Mouse (Mus musculus): ENCODE data around the gene Btbd11. TPM values are rescaled to one million over a fixed set of nuclear protein-coding genes. Genes with fewer than 3 reads are reported as not detected.

The Btbd11 gene
- polyA plus RNA-seq, 1 experiment from 2014 or later = 1.2 TPM

GRCm38 (mm10) chr10:85378972-85379371 is 7.6 kb upstream of the Btbd11 start:
- 18% methylated on average over 8 of the region's 8 CpGs for WGBS
- no peak overlapping the region for H3K4me3 ChIP-seq
- ATAC-seq (ENCODE audit: insufficient number of reproducible peaks, low FRiP score) = no peak

GRCm38 (mm10) chr10:85382981-85383380 is 3.6 kb upstream of the Btbd11 start:
- Histone ChIP-seq H3K9ac (no peak overlapping the region), H3K36me3 (no peaks in the 10 kb centered on the region), H3K4me1 (replicated peaks) (peaks cover 12% of the 10 kb centered on the region; the same call in 1 of the 2 replicates), H3K27ac (ENCODE audit: poor library complexity, severe bottlenecking) (no peak overlapping the region), H3K9me3 (replicated peaks) (no peaks in the 10 kb centered on the region), H3K4me3 (no peak overlapping the region), H3K4me2 (no peak overlapping the region), H3K27me3 (replicated peaks) (peaks cover 9% of the 10 kb centered on the region; the same call in 1 of the 2 replicates)
- 83% methylated on average over 7 of the region's 7 CpGs for WGBS
- ATAC-seq (ENCODE audit: insufficient number of reproducible peaks, low FRiP score) = no peak

More at GRCm38 (mm10) chr10:85378972-85379371, 7.6 kb upstream of the Btbd11 start:
- Histone ChIP-seq H3K27ac (ENCODE audit: poor library complexity, severe bottlenecking) (no peak overlapping the region), H3K9me3 (replicated peaks) (no peaks in the 10 kb centered on the region), H3K36me3 (no peaks in the 10 kb centered on the region), H3K4me1 (replicated peaks) (0 out of 2 replicates have a peak, but pooled peaks cover 6% of the 10 kb centered on the region), H3K4me2 (peak overlapping the region; percentile 30; the same call in 1 of the 2 replicates), H3K9ac (no peak overlapping the region), H3K27me3 (replicated peaks) (0 out of 2 replicates have a peak, but pooled peaks cover 3% of the 10 kb centered on the region)

GRCm38 (mm10) chr10:85387219-85388070 is 831 bp downstream of the Btbd11 start:
- Histone ChIP-seq H3K4me2 (peak overlapping the region; percentile 97), H3K4me3 (peak overlapping the region; percentile 56), H3K36me3 (no peaks in the 10 kb centered on the region), H3K9me3 (replicated peaks) (no peaks in the 10 kb centered on the region), H3K9ac (peak overlapping the region; percentile 63), H3K27ac (ENCODE audit: poor library complexity, severe bottlenecking) (no peak overlapping the region), H3K4me1 (replicated peaks) (peaks cover 22% of the 10 kb centered on the region), H3K27me3 (replicated peaks) (peaks cover 27% of the 10 kb centered on the region)
- peak; percentile 38; the same call in 1 of the 2 replicates for ATAC-seq (ENCODE audit: insufficient number of reproducible peaks, low FRiP score)
- under 1% methylated on average over 78 of the region's 78 CpGs for WGBS

- H3K4me3 ChIP-seq = peak overlapping the region; percentile 56
- peak overlapping the region; percentile 97 for H3K4me2 ChIP-seq
- WGBS = 1% methylated on average over 50 of the region's 50 CpGs
- H3K4me1 ChIP-seq (replicated peaks) = peaks cover 22% of the 10 kb centered on the region
- H3K27me3 ChIP-seq (replicated peaks) = peaks cover 27% of the 10 kb centered on the region
- H3K9ac ChIP-seq = peak overlapping the region; percentile 63
- no peak overlapping the region for H3K27ac ChIP-seq (ENCODE audit: poor library complexity, severe bottlenecking)
- H3K9me3 ChIP-seq (replicated peaks) = no peaks in the 10 kb centered on the region
- ATAC-seq (ENCODE audit: insufficient number of reproducible peaks, low FRiP score) = no peak
- H3K36me3 ChIP-seq = no peaks in the 10 kb centered on the region
Measured at GRCm38 (mm10) chr10:85388071-85388750, 1.6 kb downstream of the Btbd11 start.

- peak overlapping the region; percentile 56 for H3K4me3 ChIP-seq
- H3K9me3 ChIP-seq (replicated peaks) = no peaks in the 10 kb centered on the region
- peaks cover 27% of the 10 kb centered on the region for H3K27me3 ChIP-seq (replicated peaks)
- H3K36me3 ChIP-seq = no peaks in the 10 kb centered on the region
- WGBS = 1% methylated on average over 9 of the region's 9 CpGs
- peak overlapping the region; percentile 97 for H3K4me2 ChIP-seq
- peak overlapping the region; percentile 63 for H3K9ac ChIP-seq
- no peak overlapping the region for H3K27ac ChIP-seq (ENCODE audit: poor library complexity, severe bottlenecking)
- H3K4me1 ChIP-seq (replicated peaks) = peaks cover 22% of the 10 kb centered on the region
- ATAC-seq (ENCODE audit: insufficient number of reproducible peaks, low FRiP score) = no peak
Measured at GRCm38 (mm10) chr10:85388751-85389115, 2.1 kb downstream of the Btbd11 start.

GRCm38 (mm10) chr10:85389286-85390139 is 2.9 kb downstream of the Btbd11 start:
- Histone ChIP-seq H3K27ac (ENCODE audit: poor library complexity, severe bottlenecking) (no peak overlapping the region), H3K4me1 (replicated peaks) (peaks cover 18% of the 10 kb centered on the region), H3K4me3 (no peak overlapping the region), H3K36me3 (no peaks in the 10 kb centered on the region), H3K4me2 (peak overlapping the region; percentile 97; the same call in 1 of the 2 replicates), H3K9me3 (replicated peaks) (no peaks in the 10 kb centered on the region), H3K27me3 (replicated peaks) (peaks cover 21% of the 10 kb centered on the region), H3K9ac (no peak overlapping the region)
- no peak for ATAC-seq (ENCODE audit: insufficient number of reproducible peaks, low FRiP score)
- 50% methylated on average over 23 of the region's 23 CpGs for WGBS

GRCm38 (mm10) chr10:85393016-85393415 is 6.4 kb downstream of the Btbd11 start:
- Histone ChIP-seq H3K4me3 (no peak overlapping the region), H3K27ac (ENCODE audit: poor library complexity, severe bottlenecking) (no peak overlapping the region), H3K9me3 (replicated peaks) (no peaks in the 10 kb centered on the region), H3K36me3 (no peaks in the 10 kb centered on the region), H3K27me3 (replicated peaks) (peaks cover 27% of the 10 kb centered on the region), H3K9ac (no peak overlapping the region), H3K4me1 (replicated peaks) (peaks cover 14% of the 10 kb centered on the region), H3K4me2 (no peak overlapping the region)
- 54% methylated on average over 6 of the region's 6 CpGs for WGBS
- ATAC-seq (ENCODE audit: insufficient number of reproducible peaks, low FRiP score) = no peak

- Histone ChIP-seq H3K4me1 (replicated peaks) (peaks cover 2% of the 10 kb centered on the region; the same call in 1 of the 2 replicates), H3K4me2 (no peak overlapping the region), H3K27ac (ENCODE audit: poor library complexity, severe bottlenecking) (no peak overlapping the region), H3K36me3 (no peaks in the 10 kb centered on the region), H3K27me3 (replicated peaks) (peaks cover 15% of the 10 kb centered on the region), H3K9me3 (replicated peaks) (no peaks in the 10 kb centered on the region), H3K4me3 (no peak overlapping the region), H3K9ac (no peak overlapping the region)
- 71% methylated on average over 4 of the region's 4 CpGs for WGBS
- no peak for ATAC-seq (ENCODE audit: insufficient number of reproducible peaks, low FRiP score)
Measured at GRCm38 (mm10) chr10:85394558-85394957, 7.9 kb downstream of the Btbd11 start.

- Histone ChIP-seq H3K9ac (no peak overlapping the region), H3K9me3 (replicated peaks) (no peaks in the 10 kb centered on the region), H3K4me1 (replicated peaks) (no peaks in the 10 kb centered on the region), H3K27me3 (replicated peaks) (no peaks in the 10 kb centered on the region), H3K27ac (ENCODE audit: poor library complexity, severe bottlenecking) (no peak overlapping the region), H3K36me3 (no peaks in the 10 kb centered on the region), H3K4me3 (no peak overlapping the region), H3K4me2 (no peak overlapping the region)
- no peak for ATAC-seq (ENCODE audit: insufficient number of reproducible peaks, low FRiP score)
- 72% methylated on average over 3 of the region's 3 CpGs for WGBS
Measured at GRCm38 (mm10) chr10:85411120-85411519, 24.5 kb downstream of the Btbd11 start.

GRCm38 (mm10) chr10:85420851-85421628 is 34.4 kb downstream of the Btbd11 start:
- Histone ChIP-seq H3K36me3 (no peaks in the 10 kb centered on the region), H3K4me3 (no peak overlapping the region)

More at GRCm38 (mm10) chr10:85420851-85421628, 34.4 kb downstream of the Btbd11 start:
- no peak overlapping the region for H3K4me2 ChIP-seq
- no peaks in the 10 kb centered on the region for H3K9me3 ChIP-seq (replicated peaks)
- H3K9ac ChIP-seq = no peak overlapping the region
- no peaks in the 10 kb centered on the region for H3K27me3 ChIP-seq (replicated peaks)
- H3K4me1 ChIP-seq (replicated peaks) = no peaks in the 10 kb centered on the region
- WGBS = 54% methylated on average over 15 of the region's 15 CpGs
- no peak overlapping the region for H3K27ac ChIP-seq (ENCODE audit: poor library complexity, severe bottlenecking)
- ATAC-seq (ENCODE audit: insufficient number of reproducible peaks, low FRiP score) = no peak

Data from heart, embryonic 12.5 days (tissue).